Mouse (Mus musculus) ES-E14 (cell line): ENCODE data around the gene Tmcc1. TPM values are rescaled to one million over a fixed set of nuclear protein-coding genes. Genes with fewer than 3 reads are reported as not detected.
A peak's percentile ranks its signal among the peaks of the same experiment; 100 is the strongest.

Experiments used
- DNase-seq: peaks from one replicate; pipeline ENCODE4 v3.0.0-alpha.2; 2013; ENCODE audit warnings: low read depth, low spot score
- H3K27ac ChIP-seq: 2 replicates; pipeline ENCODE4 v1.5.1; 2012; ENCODE audit warnings: low read depth, mild to moderate bottlenecking, low read length, moderate library complexity, mixed read lengths; ENCODE audit not compliant: poor library complexity, insufficient read depth, severe bottlenecking
- H3K36me3 ChIP-seq: 2 replicates; pipeline ENCODE4 v1.6.1; 2012; ENCODE audit warnings: mild to moderate bottlenecking, low read length, moderate library complexity, mixed read lengths; ENCODE audit not compliant: control insufficient read depth, poor library complexity, insufficient read depth, severe bottlenecking
- H3K4me1 ChIP-seq, 2 experiments: fragments of 150-350 bp in 1 of 2; sonication (generic) in 1 of 2; 2 replicates each; pipeline ENCODE4 v1.6.1; 2012; ENCODE audit warnings: low read length in 2 of 2, mild to moderate bottlenecking in 1 of 2, mixed read lengths in 1 of 2; ENCODE audit not compliant: control insufficient read depth in 2 of 2, insufficient read depth in 2 of 2, poor library complexity in 1 of 2
- H3K4me3 ChIP-seq, 2 experiments: fragments of 150-350 bp in 1 of 2; sonication (generic) in 1 of 2; 2 replicates each; pipeline ENCODE4 v1.5.1; 2012; ENCODE audit warnings: low read length in 2 of 2, low read depth in 1 of 2, mild to moderate bottlenecking in 1 of 2, mixed read lengths in 1 of 2; ENCODE audit not compliant: insufficient read depth in 1 of 2, poor library complexity in 1 of 2, severe bottlenecking in 1 of 2
- H3K9ac ChIP-seq: 2 replicates; pipeline ENCODE4 v1.6.1; 2012; ENCODE audit warnings: low read depth, mild to moderate bottlenecking, low read length, mixed read lengths; ENCODE audit not compliant: poor library complexity, insufficient read depth, severe bottlenecking
- H3K9me3 ChIP-seq: fragments of 150-350 bp; sonication (generic); 2 replicates; pipeline ENCODE4 v1.6.1; 2012; ENCODE audit warnings: low read depth, mild to moderate bottlenecking, low read length; ENCODE audit not compliant: control insufficient read depth, insufficient read depth
- CHD2 ChIP-seq: IDR thresholded peaks from 2 replicates; pipeline ENCODE4 v1.6.1; 2014; ENCODE audit warnings: mild to moderate bottlenecking, low read depth, low read length, inconsistent platforms
- HCFC1 ChIP-seq: IDR thresholded peaks from 2 replicates; pipeline ENCODE4 v1.6.1; 2012; ENCODE audit warnings: low read length, inconsistent platforms, borderline replicate concordance; ENCODE audit not compliant: insufficient read depth
- MAFK ChIP-seq: IDR thresholded peaks from 2 replicates; pipeline ENCODE4 v1.6.1; 2014; ENCODE audit warnings: mild to moderate bottlenecking, low read depth, low read length, inconsistent platforms; ENCODE audit not compliant: insufficient read depth
- ZC3H11A ChIP-seq: IDR thresholded peaks from 2 replicates; pipeline ENCODE4 v1.6.1; 2012; ENCODE audit warnings: low read depth, mild to moderate bottlenecking, inconsistent platforms, low read length, borderline replicate concordance
- ZNF384 ChIP-seq: IDR thresholded peaks from 2 replicates; pipeline ENCODE4 v1.6.1; 2012; ENCODE audit warnings: low read depth, low read length, inconsistent platforms
- in situ Hi-C, 2 experiments: fragments of 600-800 bp; cut with MboI; formaldehyde crosslinking; loops; one replicate each; pipeline ENCODE4 v1.15.1; 2025; ENCODE audit warnings: low sequenced_read_pairs in 2 of 2, inconsistent platforms in 1 of 2; ENCODE audit not compliant: unreplicated experiment in 2 of 2
- total RNA-seq: library from RNA; depleted of rRNA; stranded (reverse); fragments of 300-350 nt; gene quantifications from 2 replicates; pipeline ENCODE4 v1.2.3, GENCODE M21; 2012

Gene Tmcc1
- total RNA-seq, 1 experiment = 29.3 TPM

- no peak for TF ChIP-seq MAFK
- no peak for TF ChIP-seq CHD2
- TF ChIP-seq ZNF384 = no peak
- TF ChIP-seq HCFC1 = no peak
- TF ChIP-seq ZC3H11A = no peak
- peak; percentile 15 for DNase-seq
- Histone ChIP-seq H3K27ac (no peak overlapping the region), H3K36me3 (no peaks in the 10 kb centered on the region), H3K4me3 (no peak overlapping the region), H3K9me3 (no peaks in the 10 kb centered on the region), H3K9ac (no peak overlapping the region), H3K4me1 (no peaks in the 10 kb centered on the region)
- in situ Hi-C loops = no loop called here
Observed at GRCm38 (mm10) chr6:116198173-116198572, 4.9 kb upstream of the Tmcc1 start.

DNA sequence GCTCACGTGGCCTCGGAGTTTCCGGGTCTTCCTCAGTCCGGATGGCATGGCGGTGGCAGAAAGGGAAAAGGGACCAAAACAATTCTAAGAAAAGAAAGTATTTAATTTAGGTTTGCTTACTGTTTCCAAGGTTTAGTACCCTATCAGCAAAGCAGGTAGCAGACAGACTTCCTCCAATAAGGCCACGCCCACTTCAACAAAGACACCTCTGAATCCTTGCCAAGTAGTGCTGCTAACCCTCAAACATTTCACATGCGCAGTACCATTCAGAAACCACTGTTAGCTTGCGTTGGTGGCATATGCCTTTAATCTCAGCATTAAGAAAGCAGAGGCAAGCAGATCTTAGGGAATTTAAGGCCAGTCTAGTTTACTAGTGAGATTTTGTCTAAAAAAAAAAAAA lies 2.5 kb upstream of the Tmcc1 start:
- peak overlapping the region; percentile 11 to 43; a peak in 3 of 4 replicates for H3K4me3 ChIP-seq
- no peak overlapping the region for H3K9ac ChIP-seq
- in situ Hi-C loops = no loop called here
- peak; percentile 16 for DNase-seq
- H3K36me3 ChIP-seq = no peaks in the 10 kb centered on the region
- no peaks in the 10 kb centered on the region for H3K9me3 ChIP-seq
- peaks cover 0 to 2% of the 10 kb centered on the region in 2 experiments; a peak in 1 of 4 replicates for H3K4me1 ChIP-seq
- H3K27ac ChIP-seq = no peak overlapping the region
- no peak for TF ChIP-seq ZC3H11A
- no peak for TF ChIP-seq MAFK
- no peak for TF ChIP-seq HCFC1
- no peak for TF ChIP-seq CHD2
- TF ChIP-seq ZNF384 = no peak

- H3K36me3 ChIP-seq = no peaks in the 10 kb centered on the region
- peaks cover 0 to 2% of the 10 kb centered on the region in 2 experiments; a peak in 1 of 4 replicates for H3K4me1 ChIP-seq
- TF ChIP-seq CHD2 (no peak), HCFC1 (no peak), ZC3H11A (no peak), ZNF384 (no peak), MAFK (no peak)
- H3K9ac ChIP-seq = peak overlapping the region; percentile 86
- in situ Hi-C loops = no loop called here
- no peaks in the 10 kb centered on the region for H3K9me3 ChIP-seq
- peak overlapping the region; percentile 84 to 87 for H3K4me3 ChIP-seq
- DNase-seq = no peak
- H3K27ac ChIP-seq = no peak overlapping the region
Observed at GRCm38 (mm10) chr6:116192809-116193311, 426 bp downstream of the Tmcc1 start.

DNA sequence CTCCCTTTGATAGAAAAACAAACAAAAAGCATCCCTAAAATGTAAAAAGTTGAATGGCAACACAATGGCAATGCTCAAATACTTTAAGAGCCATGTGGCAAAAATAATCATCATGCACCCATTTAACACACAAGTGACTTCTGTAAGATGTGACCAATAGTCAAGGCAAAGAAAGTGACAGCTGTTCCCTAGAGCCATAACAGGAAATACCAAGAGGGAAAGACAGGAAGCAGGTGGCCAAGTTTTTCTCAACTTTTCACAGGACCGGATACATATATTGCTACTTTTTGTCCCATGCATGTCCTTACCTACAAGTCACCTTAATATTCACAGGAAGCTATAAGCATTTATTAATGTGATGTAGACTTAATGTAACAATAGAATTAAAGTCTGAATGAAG lies 3.9 kb downstream of the Tmcc1 start:
- Histone ChIP-seq H3K9me3 (no peaks in the 10 kb centered on the region), H3K36me3 (no peaks in the 10 kb centered on the region), H3K4me1 (peaks cover 0 to 2% of the 10 kb centered on the region in 2 experiments; a peak in 1 of 4 replicates), H3K27ac (no peak overlapping the region), H3K9ac (no peak overlapping the region), H3K4me3 (no peak overlapping the region)
- TF ChIP-seq ZNF384 = no peak
- no peak for TF ChIP-seq CHD2
- TF ChIP-seq HCFC1 = no peak
- TF ChIP-seq ZC3H11A = no peak
- TF ChIP-seq MAFK = no peak
- DNase-seq = no peak
- in situ Hi-C loops = no loop called here

GRCm38 (mm10) chr6:116186485-116186884 lies 6.8 kb downstream of the Tmcc1 start:
- TF ChIP-seq ZC3H11A (no peak), HCFC1 (no peak), CHD2 (no peak), ZNF384 (no peak), MAFK (no peak)
- no peak overlapping the region for H3K27ac ChIP-seq
- H3K4me1 ChIP-seq = no peaks in the 10 kb centered on the region
- in situ Hi-C loops = no loop called here
- no peak overlapping the region for H3K4me3 ChIP-seq
- no peak for DNase-seq
- no peaks in the 10 kb centered on the region for H3K36me3 ChIP-seq
- H3K9ac ChIP-seq = no peak overlapping the region
- H3K9me3 ChIP-seq = no peaks in the 10 kb centered on the region
